Mouse (Mus musculus) megakaryocyte, embryonic 14.5 days (primary cell): ENCODE results near the gene Gm43517.

Experiments used
- FLI1 ChIP-seq: IDR thresholded peaks from 2 replicates; pipeline ENCODE4 v1.6.1; 2012; ENCODE audit warnings: low read length, inconsistent platforms, mixed read lengths
- GATA1 ChIP-seq: IDR thresholded peaks from 3 replicates; pipeline ENCODE4 v1.6.1; 2012; ENCODE audit warnings: mixed read lengths, low read length, inconsistent platforms, borderline replicate concordance

DNA sequence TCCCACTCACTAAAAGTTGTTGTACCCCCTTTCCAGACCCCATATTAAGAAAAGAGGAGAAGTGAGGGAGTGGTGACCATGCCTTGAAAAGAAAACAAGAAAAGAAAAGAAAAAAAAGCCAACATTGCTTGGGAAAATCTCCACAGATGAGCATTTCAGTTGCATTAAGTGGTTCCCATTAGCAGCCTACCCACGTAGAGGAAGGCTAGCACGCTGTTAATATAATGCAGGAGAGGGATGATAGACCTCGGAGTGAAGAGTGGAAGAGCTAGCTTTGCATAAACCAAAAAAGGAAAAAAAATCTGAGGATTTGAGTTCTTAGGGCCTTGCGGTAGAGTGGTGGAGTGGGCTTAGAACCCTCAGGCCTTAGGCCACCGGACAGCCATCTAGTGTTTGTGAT, 11.8 kb upstream of the Gm43517 start:
- TF ChIP-seq GATA1 (no peak), FLI1 (no peak)
